Mouse (Mus musculus): ENCODE measurements around the gene Pank4.

The Pank4 gene

DNA sequence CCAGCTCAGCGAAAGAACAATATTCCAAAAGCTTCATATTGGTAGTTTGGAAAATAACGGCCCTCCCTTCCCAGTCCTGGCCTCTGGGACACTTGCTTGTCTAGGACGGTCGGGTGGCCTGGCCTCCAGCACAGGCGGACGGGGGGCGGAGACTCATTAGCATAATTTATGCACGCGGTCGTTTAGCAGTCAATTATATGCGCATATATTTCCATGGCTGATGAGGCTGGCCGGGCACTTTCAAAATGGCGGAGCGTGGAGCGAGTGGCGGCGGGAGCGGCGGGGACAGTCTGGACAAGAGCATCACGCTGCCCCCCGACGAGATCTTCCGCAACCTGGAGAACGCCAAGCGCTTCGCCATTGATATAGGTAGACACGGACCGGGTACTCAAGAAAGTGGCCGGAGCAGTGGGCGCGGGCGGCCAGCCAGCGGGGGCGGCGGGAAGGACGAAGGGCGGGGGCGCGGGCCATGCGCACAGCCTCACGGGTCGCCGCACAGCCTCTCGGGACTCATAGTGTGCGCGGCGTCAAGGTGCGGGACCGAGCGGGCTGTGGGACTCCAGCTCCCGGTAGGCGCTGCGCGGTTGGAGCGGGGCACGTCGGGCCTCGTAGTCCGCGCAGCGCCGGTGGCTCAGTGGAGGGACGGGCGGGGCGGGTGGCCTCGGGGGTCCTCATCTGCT, at the start of gene Pank4:
Gene Pank4, plus strand, starts transcription at position 223 of the 680 bp plus-strand sequence.
- DNase-seq = peak; percentile 94

DNA sequence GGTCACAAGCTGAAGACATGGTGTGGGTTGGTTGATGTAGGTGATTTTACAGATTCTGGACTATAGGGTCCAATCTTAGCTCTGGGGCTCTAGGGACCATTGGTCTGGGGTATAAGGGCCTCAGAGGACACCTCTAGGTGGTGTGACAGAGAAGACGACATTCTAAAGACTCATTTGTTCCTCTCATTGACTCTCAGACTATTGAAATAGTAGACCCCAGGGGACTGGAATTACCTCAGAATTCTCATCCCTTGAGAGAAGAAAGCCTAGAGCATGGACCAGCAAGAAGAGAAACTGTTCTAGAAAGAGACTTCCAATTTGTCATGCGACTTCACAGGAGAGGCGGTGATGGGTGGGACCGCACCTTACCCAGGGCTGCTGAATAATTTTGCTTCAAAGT, 49.7 kb upstream of the Pank4 start:
- DNase-seq = no peak

DNA sequence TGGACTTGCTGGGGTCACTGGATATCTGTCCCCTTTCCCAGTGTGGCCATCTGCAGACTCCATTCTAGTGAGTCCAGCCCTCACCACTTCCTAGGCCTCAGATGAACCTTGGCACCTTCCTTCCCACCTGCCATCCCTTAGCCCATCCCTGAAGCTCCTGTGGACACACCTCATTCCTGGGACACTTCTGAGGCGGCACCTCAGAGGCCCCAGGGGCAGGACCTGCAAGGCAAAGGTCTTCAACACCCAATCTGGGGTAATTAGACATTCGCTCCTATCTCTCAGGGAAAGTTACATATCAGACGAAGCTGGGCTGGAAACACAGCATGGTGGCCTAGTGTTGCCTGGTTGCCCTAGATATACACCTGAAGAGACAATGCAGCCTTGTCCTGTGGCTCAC, 49.2 kb upstream of the Pank4 start:
- no peak for DNase-seq

DNA sequence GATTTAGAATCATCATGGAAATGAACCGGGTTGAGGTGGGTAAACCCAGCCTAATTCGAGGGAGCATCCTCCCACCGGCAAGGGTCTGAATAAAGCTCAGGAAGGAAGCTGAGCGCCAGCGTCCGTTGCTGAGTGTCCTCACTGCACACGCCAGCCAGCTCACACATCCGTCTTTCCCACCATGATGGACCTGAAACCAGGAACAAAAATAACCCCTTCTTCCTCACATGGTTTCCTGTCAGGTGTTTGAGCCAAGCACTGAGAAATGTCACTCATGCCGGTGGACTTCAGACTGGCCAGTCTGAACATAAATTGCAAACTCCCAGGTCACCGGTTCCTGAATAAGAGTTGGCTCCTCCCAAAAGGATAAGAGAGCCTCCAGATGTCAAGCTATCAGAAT, 48.6 kb upstream of the Pank4 start:
- DNase-seq = no peak

DNA sequence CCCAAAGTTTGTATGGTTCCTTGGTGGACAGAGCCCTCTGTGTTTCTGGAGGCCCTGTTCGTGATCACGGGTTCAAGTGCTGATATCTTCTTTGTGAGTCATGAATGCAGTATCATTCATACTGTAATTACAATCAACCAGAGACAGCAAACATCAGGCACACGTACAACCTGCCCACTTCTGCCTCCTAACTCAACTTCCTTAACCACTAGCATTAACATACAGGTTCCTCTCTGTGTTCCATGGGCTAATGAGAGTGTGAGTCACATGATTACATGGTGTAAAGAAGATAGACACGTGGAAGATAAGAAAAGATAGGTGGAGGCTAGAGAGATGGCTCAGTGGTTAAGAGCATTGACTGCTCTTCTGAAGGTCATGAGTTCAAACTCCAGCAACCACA, 47.3 kb upstream of the Pank4 start:
- DNase-seq = no peak

DNA sequence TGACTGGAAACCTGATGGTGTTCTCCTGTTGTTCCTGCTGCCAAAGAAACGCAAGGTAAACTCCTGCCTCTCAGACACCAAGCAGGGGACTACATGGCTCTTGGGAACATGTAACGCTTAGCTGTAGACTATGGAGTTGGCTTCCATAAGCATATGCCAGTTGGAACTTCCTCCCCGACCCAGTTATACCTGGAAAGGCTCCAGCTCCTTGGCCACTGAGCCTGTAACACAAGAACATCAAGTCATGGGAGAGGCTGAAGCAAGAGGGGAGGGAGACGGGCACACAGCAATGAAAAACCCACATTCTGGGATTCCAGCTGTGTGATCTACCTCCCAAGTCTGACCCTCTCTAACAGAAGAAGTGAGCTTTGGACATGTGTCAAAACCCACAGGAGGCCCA, 41.6 kb upstream of the Pank4 start:
- peak; percentile 67 for DNase-seq

DNA sequence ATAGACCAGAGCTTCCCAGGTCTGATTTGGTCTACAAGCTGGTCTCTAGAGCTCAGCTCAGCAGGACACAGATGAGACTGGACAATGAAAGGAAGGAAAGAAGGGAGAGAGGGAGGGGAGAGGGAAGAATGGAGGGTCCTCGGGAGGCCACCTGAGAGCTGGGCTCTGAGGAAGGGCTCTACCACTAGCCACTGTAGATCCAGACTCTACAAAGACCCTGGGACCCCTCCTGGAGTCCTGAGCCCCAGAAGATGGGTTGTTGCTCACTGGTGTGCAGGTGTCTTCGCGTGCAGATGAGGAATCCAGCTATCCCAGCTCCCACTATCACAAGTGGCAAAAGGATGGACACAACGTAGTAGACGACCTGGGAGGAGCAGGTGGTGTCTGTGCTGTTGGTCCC, 41.0 kb upstream of the Pank4 start:
- no peak for DNase-seq

DNA sequence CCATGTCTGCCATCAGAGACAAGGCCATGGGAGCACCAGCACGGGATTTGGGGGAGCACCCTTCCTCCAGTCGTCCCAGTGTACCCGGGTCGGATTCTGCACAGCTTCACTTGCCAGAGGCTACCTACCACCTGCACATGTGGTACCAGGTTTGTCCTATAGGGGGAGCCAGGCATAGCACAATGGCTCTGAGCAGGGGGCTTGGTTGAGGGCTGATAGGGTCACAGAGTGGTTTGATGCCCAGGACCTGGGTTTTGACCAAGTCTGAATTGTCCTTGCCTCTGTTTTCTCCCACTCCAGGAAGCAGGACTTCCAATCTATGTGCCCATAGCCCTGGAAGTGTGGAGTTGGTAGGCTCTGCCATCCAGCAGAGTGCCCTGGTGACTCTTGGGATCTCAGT, 38.5 kb upstream of the Pank4 start:
- no peak for DNase-seq

DNA sequence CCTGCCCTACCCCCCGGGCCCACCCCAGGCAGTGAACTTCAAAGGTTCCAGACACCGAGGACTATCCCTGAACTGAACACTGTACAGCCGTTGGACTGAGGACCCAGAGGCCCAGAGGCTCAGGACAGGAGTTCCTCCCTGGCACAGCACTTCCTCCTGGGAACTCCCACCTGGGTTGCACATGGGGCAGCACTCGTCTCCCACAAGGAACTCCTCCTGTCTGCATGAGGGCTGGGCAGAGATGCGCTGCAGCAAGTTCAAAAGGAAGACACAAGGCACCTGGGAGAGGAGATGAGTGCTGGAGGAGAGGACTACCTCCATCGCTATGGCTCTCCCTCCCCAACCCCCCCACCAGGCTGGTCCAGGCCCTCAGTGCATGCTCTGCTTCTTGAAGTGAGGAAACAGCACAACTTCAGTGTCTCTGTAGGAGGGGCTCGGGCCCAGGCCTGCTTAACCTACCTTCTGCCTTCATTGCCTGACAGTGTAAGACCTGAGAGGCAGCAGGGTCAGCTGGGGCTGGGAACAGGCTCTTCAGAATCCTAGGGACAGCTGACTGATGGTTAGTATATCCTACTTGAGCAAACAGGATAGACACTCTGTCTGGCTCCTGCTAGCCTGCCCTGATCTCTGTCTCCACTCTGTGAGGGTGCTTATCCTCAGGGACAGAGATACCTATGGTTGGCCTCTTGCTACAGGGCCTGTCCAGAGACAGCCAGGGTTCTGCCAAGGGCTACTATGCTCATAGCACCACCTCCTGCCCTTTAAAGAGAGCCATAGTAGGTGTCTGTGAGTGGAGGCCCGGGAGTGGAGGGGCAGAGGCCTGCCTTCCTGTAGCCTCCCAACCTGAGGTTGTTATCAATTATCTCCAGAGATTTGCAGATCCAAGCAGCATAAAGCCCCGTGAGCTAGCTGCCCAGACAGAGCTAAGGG, 36.7 kb upstream of the Pank4 start:
- DNase-seq = no peak

DNA sequence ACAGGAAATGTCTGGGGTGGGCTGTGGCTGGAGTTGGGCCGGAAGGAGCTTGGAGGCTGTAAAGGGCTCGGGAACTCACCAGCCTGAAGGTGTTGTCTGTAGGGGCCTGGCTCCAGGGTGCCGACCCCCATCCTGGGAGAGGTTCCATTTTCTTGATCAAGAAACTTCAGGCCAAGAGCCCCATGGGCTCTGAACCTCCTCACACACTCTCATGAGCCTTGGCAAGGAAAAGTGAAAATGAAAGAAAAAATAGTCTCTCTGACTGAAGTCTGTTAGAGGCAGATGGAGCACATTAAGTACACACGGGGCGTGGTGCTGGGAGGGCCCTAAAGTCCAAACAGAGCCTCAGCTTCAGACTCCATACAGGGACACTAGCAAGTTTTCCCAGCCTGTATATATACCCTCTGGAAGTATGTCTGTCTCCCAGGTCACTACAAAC, 36.0 kb upstream of the Pank4 start:
- DNase-seq = no peak

DNA sequence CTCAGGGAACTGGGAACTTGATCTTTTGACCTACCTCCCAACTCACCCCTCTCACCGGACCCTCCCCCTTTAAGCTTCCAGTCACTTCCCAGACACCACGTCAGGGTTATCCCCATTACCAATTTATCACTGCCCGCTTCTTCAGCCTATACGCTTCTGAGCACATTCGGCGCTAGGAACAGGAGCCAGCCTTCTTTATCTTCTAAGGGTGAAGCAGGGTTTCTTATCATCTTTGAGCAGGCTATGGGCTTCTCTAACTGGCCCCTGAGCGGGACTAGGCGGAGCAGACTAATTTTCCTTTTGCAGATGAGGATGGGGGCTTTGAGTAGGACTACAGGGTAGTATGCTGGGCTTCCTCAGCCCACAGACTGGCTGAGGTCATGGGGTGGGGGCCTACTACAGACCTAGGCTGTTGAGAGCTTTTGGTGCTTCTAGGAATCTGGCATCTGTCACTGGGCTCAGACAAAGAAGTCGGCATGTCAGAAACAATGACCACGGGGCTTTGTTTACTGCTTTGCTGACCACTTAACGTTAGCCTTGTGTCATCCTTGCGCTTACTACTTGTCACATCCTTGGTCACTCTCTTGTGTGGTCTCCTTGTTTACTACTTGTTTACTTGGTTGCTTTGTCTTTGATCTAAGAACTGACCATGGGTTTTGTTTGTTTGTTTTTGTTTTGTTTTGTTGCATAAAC, 35.4 kb upstream of the Pank4 start, which contains the start of gene Tnfrsf14:
Gene Tnfrsf14, minus strand, starts transcription at position 169 of the 693 bp plus-strand sequence.
- DNase-seq = no peak

DNA sequence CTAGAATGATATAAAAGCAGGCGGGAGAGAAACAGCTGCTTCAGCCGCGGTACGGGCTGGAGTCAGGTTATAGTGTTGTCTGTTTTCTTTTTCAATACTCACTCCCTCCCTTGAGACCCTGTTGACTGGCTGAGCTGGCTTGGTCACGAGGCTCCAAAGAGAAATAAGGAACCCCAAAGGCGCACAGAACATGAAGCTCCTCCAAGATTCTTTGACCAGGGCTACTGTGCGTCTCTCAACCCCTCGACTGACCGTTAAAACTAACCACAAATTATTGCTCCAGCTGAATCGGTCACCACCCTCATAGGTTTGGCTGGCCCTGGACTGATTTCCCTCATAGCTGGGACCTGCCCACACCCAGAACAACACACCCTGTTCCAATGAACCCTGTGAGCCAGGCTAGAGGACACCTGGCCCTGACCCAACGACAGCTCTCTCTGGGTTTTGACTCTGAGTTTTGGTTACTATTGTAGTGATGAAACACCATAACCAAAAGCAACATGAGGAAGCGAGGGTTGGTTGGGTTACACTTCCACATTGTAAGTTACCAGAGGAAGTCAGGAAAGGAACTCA, 34.7 kb upstream of the Pank4 start:
- DNase-seq = no peak

DNA sequence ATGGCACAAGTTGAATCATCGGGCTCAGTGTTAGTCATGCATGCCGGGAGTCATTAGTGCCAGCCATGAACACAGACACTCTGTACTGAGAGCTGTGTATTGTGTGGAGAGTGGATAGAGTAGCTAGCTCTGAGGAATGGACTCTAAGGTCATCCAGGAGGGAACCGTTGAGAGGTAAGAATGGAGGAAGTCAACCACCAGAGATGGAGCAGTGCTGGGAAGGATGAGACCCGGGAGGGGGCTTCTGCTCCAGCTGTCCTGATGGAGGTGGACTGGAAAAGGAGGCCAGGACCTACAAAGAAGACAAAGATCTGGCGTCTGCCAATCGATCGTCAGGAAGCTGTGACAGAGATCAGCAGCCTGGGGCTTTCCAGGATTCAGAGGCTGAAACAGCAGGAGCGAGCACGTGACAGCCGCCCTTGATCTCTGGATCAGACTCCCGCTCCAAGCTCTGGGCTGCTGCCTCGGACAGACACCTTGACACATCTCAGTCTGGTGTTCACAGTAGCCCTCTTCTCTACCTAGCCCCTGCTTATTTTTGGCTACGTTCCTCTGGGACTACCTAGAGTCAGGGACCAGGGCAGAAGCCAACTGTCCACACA, 30.5 kb upstream of the Pank4 start:
- DNase-seq = no peak

DNA sequence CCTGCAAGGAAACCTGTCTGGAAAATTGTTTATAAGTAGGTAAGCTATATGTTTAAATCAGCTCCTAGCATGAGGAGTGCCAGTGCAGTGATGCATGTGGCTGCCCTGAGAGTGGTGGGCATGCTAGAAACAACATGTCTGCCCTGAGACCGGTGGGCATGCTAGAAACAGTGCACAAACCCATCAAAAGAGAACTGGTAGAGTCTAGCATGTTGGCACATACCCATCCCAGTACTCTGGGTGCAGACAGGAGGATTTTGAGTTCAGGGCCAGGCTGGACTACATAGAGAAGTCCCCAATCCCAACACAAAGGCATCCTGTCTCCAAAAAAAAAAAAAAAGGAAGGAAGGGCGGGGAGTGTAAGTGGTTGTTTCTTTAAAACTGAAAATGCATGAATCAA, 29.1 kb upstream of the Pank4 start:
- no peak for DNase-seq

DNA sequence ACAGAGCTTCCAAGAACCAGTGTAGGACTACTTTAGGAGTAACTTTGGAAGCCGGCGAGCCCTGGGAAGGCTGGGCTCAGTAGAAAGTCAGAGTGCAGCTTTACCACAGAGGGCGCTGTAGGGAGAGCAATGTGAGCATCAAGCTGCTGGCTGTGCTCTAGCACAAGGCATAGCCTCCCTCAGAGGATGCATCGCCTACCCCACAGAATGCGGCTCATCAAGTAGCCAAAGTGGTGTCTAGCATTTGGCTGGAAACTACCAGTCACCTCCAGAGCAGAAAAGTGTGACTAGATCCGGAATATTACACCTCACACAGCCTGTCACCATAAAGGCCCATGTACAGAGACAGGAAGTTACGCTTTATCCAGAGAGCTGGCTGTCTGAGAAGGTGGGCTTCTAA, 28.1 kb upstream of the Pank4 start:
- DNase-seq = no peak

DNA sequence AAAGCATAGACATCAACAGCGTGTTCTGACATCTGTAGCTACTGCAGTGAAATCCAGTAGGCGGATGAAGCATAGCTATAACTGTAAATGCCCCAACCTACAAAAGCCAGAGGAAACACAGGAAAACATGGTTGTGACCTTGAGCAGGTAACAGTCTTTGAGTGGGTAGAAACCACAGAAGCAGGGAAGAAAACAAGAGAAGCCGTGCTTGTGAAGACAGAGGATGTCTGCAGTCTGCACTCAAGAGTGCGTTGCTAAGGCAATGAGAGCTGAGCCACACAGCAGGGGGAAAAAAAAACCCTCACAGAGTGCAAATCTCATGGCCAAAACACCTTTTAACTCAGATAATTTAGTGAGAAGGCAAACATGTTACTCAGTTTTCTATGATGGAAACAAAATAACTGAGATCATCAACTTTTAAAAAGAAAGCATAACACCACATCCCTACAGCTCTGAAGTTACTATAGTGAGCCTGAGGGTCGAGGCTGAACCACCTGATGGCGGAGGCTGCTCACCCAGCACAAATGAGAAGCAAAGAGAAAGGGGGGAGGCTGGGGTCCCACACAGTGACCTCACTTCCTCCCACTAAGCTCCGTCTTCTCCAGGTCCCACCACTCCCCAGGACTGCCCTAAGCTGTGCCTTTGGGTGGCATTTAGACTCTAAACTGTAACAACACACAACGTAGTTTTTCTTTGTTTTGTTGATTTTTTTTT, 27.2 kb upstream of the Pank4 start:
- no peak for DNase-seq

DNA sequence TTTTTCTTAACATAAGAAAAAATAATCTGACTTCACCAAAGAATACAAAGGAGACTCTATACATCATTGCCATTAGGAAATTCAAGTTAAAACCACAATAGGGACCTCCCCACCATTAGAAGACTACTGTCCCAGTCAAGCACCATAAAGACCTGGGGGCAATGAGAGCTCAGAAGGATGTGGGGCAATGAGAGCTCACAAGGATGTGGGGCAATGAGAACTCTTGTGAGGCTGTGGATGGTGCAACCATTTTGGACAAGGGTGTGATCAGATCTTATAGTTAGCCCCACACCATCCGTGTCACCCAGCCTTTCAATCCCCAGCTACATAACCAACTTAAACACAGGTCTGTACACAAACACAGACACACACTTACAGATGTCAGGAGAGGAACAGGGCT, 26.2 kb upstream of the Pank4 start:
- no peak for DNase-seq

DNA sequence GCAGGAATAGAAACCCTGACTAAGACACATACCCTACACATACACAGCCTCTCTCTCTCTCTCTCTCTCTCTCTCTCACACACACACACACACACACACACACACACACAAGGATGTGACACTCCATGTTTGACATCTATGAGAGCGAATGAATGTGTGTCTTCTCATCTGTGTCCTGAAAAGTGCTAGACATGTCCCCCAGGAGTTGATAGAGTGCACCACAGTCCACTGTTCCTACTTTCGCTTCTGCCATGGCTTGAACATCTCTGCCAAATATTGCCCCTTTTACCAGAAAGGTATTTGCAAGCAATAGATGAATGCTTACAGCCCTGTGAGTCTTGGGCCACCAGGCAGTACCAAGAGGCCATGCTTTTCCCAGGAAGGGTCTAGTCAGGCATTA, 23.8 kb upstream of the Pank4 start:
- DNase-seq = no peak

DNA sequence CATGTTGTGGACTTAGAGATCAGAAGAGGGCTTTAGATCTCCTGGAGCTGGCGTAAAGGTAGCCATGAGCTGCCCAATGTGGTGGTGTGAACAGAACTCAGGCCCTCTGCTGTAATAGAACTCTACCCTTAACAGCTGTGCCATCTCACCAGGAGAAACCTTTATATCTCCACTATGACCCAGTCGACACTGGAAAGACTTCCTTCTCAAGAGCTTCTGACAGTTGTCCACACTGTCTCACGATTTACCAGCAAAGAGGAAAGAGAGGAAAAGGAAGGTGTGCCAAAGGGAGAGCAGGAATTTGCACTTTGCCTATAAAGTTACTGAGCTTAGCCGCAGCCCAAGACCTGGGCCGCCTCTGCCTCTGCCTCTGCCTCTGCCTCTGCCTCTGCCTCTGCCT, 22.1 kb upstream of the Pank4 start:
- DNase-seq = no peak

DNA sequence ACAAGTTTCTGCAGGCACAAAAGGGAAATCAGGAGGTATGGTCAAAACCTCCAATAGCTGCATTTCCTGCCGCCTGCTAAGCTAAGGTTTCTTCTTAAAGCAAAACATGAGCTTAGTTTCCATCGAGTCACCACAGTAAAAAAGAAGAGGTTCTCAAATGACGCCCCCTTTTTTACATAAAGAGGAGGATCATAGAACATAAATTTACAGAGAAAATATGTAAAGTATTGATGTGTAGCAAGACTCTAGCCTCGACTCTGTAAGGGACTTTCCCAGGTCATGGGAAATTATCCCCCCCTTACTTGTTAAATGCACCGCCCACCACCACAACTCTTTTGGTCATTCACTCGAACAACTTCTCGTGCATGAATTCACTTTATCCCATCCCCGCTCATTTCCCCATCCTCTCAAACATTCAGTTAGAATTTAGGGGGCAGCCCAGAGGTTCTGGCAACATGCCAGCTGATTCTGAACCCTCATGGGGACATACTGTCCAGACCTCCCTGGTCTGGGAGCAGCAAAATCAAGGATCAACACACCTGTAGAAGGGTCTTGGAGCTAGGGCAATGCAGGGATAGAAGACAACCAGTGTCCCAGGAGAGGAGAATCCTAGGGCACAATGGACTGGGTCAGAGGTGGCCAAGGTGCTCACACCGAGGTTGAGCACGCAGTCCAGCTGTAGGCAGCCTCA, 21.1 kb upstream of the Pank4 start:
- no peak for DNase-seq

DNA sequence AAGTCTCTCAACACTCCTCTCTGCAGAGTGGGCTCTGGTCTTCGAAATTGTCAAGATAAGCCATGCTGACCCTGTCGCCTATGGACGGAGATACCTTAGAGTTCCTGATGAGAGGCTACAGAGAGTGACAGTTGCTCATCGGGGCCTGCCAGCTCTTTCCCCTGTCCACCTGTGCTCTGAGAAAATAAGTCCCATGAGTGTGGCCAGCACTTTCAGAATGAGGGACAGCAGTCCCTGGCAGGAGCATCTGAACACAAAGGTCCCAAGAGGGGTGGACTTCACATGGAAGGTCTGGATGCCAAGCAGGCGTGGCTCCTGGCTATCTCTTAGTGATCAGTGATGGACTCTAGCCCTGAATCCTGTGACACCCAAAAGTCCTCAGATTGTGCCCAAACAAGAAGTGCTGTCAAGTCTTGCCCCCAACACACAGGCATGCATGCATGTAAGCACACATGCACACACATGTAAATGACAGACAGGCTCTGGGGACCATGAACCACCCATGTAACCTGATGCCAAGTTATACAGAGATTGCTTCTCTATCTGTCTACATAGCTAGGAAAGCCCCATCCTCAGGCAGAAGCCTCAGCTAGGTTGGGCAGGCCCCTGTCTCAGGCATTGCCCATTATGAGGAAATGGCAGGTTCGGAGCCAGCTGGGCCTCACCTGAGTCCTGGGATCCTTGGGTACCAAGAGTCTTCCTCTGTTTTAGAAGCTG, 20.4 kb upstream of the Pank4 start:
- peak; percentile 29 for DNase-seq

Measured in cerebellum, adult 9-11 months (tissue).